Mouse (Mus musculus): ENCODE data around the gene Tnfrsf13c.

DNA sequence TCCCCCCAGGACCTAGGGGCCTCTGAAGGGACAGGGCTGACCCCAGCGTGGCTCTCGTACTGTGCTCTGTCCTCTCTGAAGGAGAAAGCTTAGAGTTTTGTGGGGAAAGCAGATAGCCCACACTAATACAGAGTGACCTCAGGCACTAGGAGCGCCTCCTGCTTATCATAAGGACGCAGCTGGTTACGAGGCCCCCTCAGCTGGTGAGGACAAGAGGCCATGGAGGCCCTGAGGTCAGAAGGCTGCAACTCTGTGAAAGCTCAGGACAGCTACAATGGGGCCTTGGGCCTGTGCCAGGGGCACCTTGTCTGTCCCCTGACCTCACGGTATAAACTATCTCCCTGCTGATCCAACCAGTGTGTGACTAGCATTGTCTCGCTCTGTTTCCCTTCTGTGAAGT lies 40.0 kb downstream of the Tnfrsf13c start:
- TF ChIP-seq POLR2A (IDR thresholded peaks at IDR 0.05; ENCODE audit: extremely low read depth, insufficient read depth, low read length) = no peak
- TF ChIP-seq CTCF (IDR thresholded peaks at IDR 0.05; ENCODE audit: low read depth, low read length) = no peak
